Mouse (Mus musculus) megakaryocyte, embryonic 14.5 days (primary cell): ENCODE measurements at regions not wholly inside any gene's neighbourhood (a gene's known extent, or its start where the extent isn't known, plus 50 kb on each side); places are given as distances from the start of the nearest gene placed in this dataset.

Source experiments
- FLI1 ChIP-seq: IDR thresholded peaks from 2 replicates; pipeline ENCODE4 v1.6.1; 2012; ENCODE audit warnings: low read length, inconsistent platforms, mixed read lengths
- GATA1 ChIP-seq: IDR thresholded peaks from 3 replicates; pipeline ENCODE4 v1.6.1; 2012; ENCODE audit warnings: mixed read lengths, low read length, inconsistent platforms, borderline replicate concordance

DNA sequence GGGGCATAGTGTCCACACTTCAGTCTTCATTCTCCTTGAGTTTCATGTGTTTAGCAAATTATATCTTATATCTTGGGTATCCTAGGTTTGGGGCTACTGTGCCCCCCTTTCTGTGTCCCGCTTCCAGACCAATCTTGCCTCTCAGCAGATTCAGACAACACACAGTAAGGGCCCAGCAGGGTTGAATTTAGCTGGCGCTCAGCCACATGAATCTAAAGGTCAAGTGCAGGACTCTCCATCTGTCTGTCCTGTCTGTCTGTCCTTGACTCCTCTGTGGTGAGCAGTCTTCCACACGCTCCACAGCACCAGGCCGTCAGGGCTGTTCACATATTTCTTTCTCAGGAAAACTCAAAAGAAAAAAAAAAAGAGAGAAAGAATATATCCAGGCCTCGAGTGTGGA is 255.5 kb upstream of the Kdm8 start:
- no peak for TF ChIP-seq GATA1
- TF ChIP-seq FLI1: no peak
